Mouse (Mus musculus) forebrain, embryonic 12.5 days (tissue): ENCODE results near the gene Cldn10. TPM values are rescaled to one million over a fixed set of nuclear protein-coding genes. Genes with fewer than 3 reads are reported as not detected.
A peak's percentile ranks its signal among the peaks of the same experiment; 100 is the strongest.

Experiments
- ATAC-seq: fragments of 200-750 bp; cut with Nextera tagmentation; 2 replicates; pipeline ENCODE4 v1.8.0; 2017; ENCODE audit warnings: moderate TSS enrichment; ENCODE audit not compliant: low FRiP score
- H3K27ac ChIP-seq: fragments of 300-500 bp; sonication (generic); 2 replicates; pipeline ENCODE4 v1.5.1; 2016; ENCODE audit warnings: mild to moderate bottlenecking
- H3K27me3 ChIP-seq: fragments of 300-500 bp; sonication (generic); 2 replicates; pipeline ENCODE4 v1.6.1; 2016; ENCODE audit warnings: mild to moderate bottlenecking
- H3K36me3 ChIP-seq: fragments of 300-500 bp; sonication (generic); replicated peaks from 2 replicates; pipeline ENCODE4 v1.6.1; 2016; ENCODE audit warnings: mild to moderate bottlenecking
- H3K4me1 ChIP-seq: fragments of 300-500 bp; sonication (generic); 2 replicates; pipeline ENCODE4 v1.6.1; 2016
- H3K4me2 ChIP-seq: fragments of 300-500 bp; sonication (generic); 2 replicates; pipeline ENCODE4 v1.6.1; 2016; ENCODE audit warnings: mild to moderate bottlenecking, moderate library complexity
- H3K4me3 ChIP-seq: fragments of 300-500 bp; sonication (generic); replicated peaks from 2 replicates; pipeline ENCODE4 v1.5.1; 2016; ENCODE audit warnings: mild to moderate bottlenecking
- H3K9ac ChIP-seq: fragments of 300-500 bp; sonication (generic); 2 replicates; pipeline ENCODE4 v1.6.1; 2016; ENCODE audit warnings: mild to moderate bottlenecking
- H3K9me3 ChIP-seq: fragments of 300-500 bp; sonication (generic); 2 replicates; pipeline ENCODE4 v1.6.1; 2016
- WGBS: fragments of 180-500 bp; shearing (Covaris S2); methylation state at CpG from one replicate; pipeline ENCODE4 v1.1.7; 2016; 5-methylcytosine and 5-hydroxymethylcytosine counted together
- polyA plus RNA-seq: library from polyadenylated mRNA; unstranded; fragments of >200 nt; fragmentation: Nextera tagmentation; extraction: Ambion mirVana; gene quantifications from 2 replicates; pipeline ENCODE4 v1.2.1, GENCODE M21; 2016

Gene Cldn10
- polyA plus RNA-seq, 1 experiment from 2014 or later: 0.68 TPM

DNA sequence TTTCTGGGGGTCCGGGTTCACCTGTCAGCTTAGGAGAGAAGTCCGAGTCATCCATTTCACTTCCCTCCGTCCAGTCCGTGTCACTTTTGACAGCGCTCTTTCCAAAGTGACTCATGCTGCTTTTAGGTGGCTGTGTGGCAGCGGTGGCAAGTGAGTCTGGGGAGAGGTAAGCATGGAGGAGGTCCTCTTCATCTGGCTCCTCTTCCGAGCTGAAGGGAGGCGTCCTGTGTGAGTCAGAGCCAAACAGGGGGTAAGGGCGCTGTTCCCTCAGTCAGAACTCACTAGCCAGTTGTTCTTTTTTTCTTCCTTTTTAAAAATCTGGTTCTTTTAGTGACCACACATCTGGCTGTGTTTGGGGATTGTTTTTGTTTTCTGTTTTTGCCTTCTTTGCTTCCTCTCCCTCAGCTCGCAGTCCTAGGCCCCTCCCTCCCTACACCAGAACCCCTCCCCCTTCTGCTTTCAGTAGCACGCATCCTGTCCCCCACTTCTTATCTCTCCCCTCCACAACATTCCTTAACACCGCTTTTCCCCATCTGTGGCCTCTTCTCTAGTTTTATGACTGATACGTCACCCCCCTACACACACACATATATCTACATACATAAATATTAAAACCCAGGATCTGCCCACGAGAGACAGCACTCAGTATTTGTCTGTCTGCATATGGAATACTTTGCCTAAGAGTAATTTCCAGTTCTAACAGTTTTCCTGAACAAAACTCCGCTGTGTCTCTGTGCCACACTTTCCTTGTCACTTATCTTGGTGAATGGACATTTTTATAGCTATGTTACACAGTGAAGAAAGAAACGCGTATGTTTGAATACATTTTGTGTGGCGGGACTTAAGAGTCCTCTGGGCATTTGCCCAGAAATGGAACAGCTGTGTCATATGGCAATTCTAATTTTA, 95.9 kb downstream of the Cldn10 start:
- peaks cover 91% of the 10 kb centered on the region for H3K36me3 ChIP-seq
- ATAC-seq: no peak
- WGBS: 91% methylated on average over 18 of the region's 18 CpGs

GRCm38 (mm10) chr14:118884250-118884556, 96.5 kb downstream of the Cldn10 start:
- no peaks in the 10 kb centered on the region for H3K4me1 ChIP-seq
- no peak overlapping the region for H3K27ac ChIP-seq
- no peak overlapping the region for H3K4me3 ChIP-seq
- no peak overlapping the region for H3K9ac ChIP-seq
- no peaks in the 10 kb centered on the region for H3K27me3 ChIP-seq
- peaks cover 91% of the 10 kb centered on the region for H3K36me3 ChIP-seq
- no peak for ATAC-seq
- no peaks in the 10 kb centered on the region for H3K9me3 ChIP-seq
- no peak overlapping the region for H3K4me2 ChIP-seq
- 89% methylated on average over 7 of the region's 7 CpGs for WGBS

More for the DNA sequence above, 95.9 kb downstream of the Cldn10 start:
- Histone ChIP-seq H3K4me1 (no peaks in the 10 kb centered on the region), H3K9me3 (no peaks in the 10 kb centered on the region), H3K27me3 (no peaks in the 10 kb centered on the region), H3K27ac (no peak overlapping the region), H3K4me2 (no peak overlapping the region), H3K9ac (no peak overlapping the region), H3K4me3 (no peak overlapping the region)

DNA sequence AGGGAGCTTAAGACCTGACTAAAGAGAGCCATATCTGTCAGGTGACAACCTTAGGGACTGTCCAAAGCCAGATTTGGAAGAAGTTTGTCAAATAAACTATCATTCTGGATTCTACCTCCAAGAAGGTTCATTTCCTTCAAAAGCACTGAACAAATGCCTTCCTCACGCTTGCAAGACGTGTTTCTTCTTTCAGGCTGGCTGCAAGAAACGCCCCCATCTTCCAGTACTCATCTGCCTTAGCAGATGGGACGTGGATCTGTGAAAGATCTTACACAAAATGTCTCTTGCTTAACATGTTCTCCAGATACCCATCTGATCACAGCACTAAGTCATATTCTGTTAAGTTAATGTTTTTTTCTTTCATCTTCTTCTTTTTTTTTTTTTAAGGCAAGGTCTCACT, 102.4 kb downstream of the Cldn10 start:
- Histone ChIP-seq H3K27ac (no peak overlapping the region), H3K4me1 (no peaks in the 10 kb centered on the region), H3K27me3 (no peaks in the 10 kb centered on the region), H3K4me3 (no peak overlapping the region), H3K36me3 (peaks cover 66% of the 10 kb centered on the region), H3K4me2 (no peak overlapping the region), H3K9ac (no peak overlapping the region), H3K9me3 (no peaks in the 10 kb centered on the region)
- no peak for ATAC-seq
- WGBS: 91% methylated on average over 4 of the region's 4 CpGs

DNA sequence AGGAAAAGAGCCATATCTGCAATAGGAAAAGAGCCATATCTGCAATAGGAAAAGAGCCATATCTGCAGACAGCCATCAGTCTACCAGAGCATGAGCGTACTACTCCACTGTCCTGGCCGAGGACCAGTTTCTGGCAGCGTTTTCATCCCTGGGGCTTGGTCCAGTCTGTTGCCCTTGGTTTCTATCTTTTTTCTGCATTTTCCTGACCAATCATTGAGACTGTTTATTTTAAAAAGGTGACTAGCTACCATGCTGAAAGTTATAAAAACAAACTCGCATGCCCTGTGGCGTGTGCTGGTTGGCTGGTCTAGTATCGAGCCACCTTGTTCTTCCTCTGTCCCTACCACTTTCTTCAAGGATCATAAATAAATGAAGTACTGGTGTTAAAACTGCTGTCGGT, 107.5 kb downstream of the Cldn10 start:
- Histone ChIP-seq H3K36me3 (peaks cover 72% of the 10 kb centered on the region), H3K27me3 (no peaks in the 10 kb centered on the region), H3K9me3 (no peaks in the 10 kb centered on the region), H3K4me2 (no peak overlapping the region), H3K4me3 (no peak overlapping the region), H3K4me1 (no peaks in the 10 kb centered on the region), H3K9ac (no peak overlapping the region), H3K27ac (no peak overlapping the region)
- ATAC-seq: no peak
- 93% methylated on average over 7 of the region's 7 CpGs for WGBS

DNA sequence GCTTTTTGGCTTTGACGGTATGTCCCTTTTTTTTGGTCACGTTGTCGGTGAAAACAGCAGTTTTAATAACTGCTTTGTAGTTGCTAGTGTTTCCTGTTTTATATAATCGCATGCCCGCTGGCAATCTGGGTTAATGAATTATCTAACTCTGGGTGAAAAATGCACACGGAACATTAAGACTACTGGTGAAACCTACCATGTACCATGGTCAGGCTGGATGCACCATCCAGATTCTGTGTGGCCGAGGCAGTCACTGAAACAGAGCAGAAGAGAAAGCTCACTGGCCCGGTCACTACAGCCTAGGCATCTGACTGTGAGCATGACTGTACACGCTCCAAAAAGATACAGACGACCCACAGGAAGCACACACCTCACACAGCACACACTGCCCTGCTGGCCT, 107.9 kb downstream of the Cldn10 start:
- no peaks in the 10 kb centered on the region for H3K9me3 ChIP-seq
- ATAC-seq: no peak
- H3K4me2 ChIP-seq: no peak overlapping the region
- no peak overlapping the region for H3K4me3 ChIP-seq
- H3K4me1 ChIP-seq: no peaks in the 10 kb centered on the region
- 95% methylated on average over 10 of the region's 10 CpGs for WGBS
- H3K27ac ChIP-seq: no peak overlapping the region
- H3K27me3 ChIP-seq: no peaks in the 10 kb centered on the region
- H3K9ac ChIP-seq: no peak overlapping the region
- peaks cover 76% of the 10 kb centered on the region for H3K36me3 ChIP-seq

GRCm38 (mm10) chr14:118899940-118900339, 112.2 kb downstream of the Cldn10 start:
- Histone ChIP-seq H3K9me3 (no peaks in the 10 kb centered on the region), H3K4me3 (no peak overlapping the region), H3K9ac (no peak overlapping the region), H3K4me1 (peaks cover 8% of the 10 kb centered on the region; the same call in 1 of the 2 replicates), H3K36me3 (peaks cover 86% of the 10 kb centered on the region), H3K27ac (no peak overlapping the region), H3K4me2 (no peak overlapping the region), H3K27me3 (no peaks in the 10 kb centered on the region)
- ATAC-seq: no peak
- WGBS: 79% methylated on average over 11 of the region's 11 CpGs

GRCm38 (mm10) chr14:118900911-118901310, 113.2 kb downstream of the Cldn10 start:
- Histone ChIP-seq H3K9me3 (no peaks in the 10 kb centered on the region), H3K9ac (no peak overlapping the region)

DNA sequence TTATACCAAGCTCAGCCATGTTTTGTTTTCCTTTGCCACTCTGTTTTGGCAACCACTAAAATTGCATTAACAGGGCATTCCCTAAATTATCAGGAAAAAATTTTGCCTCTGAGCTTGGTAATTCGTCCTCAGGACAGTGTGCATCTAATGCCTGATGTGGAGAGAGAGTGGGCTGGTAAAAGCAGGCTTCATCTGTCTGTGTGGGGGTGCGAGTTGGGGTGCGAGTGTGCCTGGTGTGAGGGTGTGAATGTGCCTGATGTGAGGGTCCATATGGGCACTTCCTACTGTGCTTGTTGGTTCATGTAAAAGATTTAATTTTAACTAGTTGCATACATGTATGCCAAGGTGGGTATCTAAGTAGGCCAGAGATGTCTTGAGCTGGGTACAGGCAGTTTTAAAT, 115.7 kb downstream of the Cldn10 start:
- H3K9ac ChIP-seq: no peak overlapping the region
- H3K27ac ChIP-seq: no peak overlapping the region
- 85% methylated on average over 3 of the region's 3 CpGs for WGBS
- ATAC-seq: no peak
- peaks cover 8% of the 10 kb centered on the region; the same call in 1 of the 2 replicates for H3K4me1 ChIP-seq
- H3K4me2 ChIP-seq: no peak overlapping the region
- H3K4me3 ChIP-seq: no peak overlapping the region
- peaks cover 76% of the 10 kb centered on the region for H3K36me3 ChIP-seq
- H3K9me3 ChIP-seq: no peaks in the 10 kb centered on the region
- H3K27me3 ChIP-seq: no peaks in the 10 kb centered on the region

More at GRCm38 (mm10) chr14:118900911-118901310, 113.2 kb downstream of the Cldn10 start:
- no peak overlapping the region for H3K4me3 ChIP-seq
- no peaks in the 10 kb centered on the region for H3K27me3 ChIP-seq
- peaks cover 76% of the 10 kb centered on the region for H3K36me3 ChIP-seq
- H3K4me2 ChIP-seq: no peak overlapping the region
- no peak overlapping the region for H3K27ac ChIP-seq
- peaks cover 8% of the 10 kb centered on the region; the same call in 1 of the 2 replicates for H3K4me1 ChIP-seq
- 100% methylated on average over 1 of the region's 1 CpGs for WGBS
- ATAC-seq: no peak

GRCm38 (mm10) chr14:118903867-118904562, 116.3 kb downstream of the Cldn10 start:
- no peak overlapping the region for H3K4me2 ChIP-seq
- 0 out of 2 replicates have a peak overlapping the region, but pooled peaks have one; percentile 0 for H3K9ac ChIP-seq
- H3K27ac ChIP-seq: peak overlapping the region; percentile 68
- peaks cover 8% of the 10 kb centered on the region; the same call in 1 of the 2 replicates for H3K4me1 ChIP-seq
- no peaks in the 10 kb centered on the region for H3K27me3 ChIP-seq
- no peaks in the 10 kb centered on the region for H3K9me3 ChIP-seq
- peaks cover 76% of the 10 kb centered on the region for H3K36me3 ChIP-seq
- WGBS: 28% methylated on average over 6 of the region's 6 CpGs
- no peak overlapping the region for H3K4me3 ChIP-seq
- ATAC-seq: peak; percentile 66

DNA sequence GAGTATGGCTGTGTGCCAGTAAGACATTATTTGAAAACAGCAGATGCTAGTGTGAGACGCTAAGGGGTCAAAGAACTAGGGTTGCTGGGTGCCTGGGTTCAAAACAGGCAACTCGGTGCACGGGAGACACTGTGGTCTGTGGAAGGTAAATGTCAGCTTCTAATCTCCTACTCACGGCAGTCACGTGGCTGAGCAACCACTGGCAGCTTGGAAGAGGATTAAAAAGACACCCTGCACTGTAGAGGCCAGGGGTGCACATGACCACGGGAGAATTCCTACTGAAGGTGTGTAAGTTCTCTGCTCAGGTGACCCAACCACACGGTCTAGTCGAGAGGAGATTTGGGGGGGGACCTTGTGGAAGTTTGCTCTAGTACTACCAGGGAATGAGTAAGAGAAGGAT, 119.9 kb downstream of the Cldn10 start:
- WGBS: 81% methylated on average over 8 of the region's 8 CpGs
- H3K36me3 ChIP-seq: peaks cover 70% of the 10 kb centered on the region

GRCm38 (mm10) chr14:118909872-118910271, 122.2 kb downstream of the Cldn10 start:
- peaks cover 74% of the 10 kb centered on the region for H3K36me3 ChIP-seq
- H3K4me2 ChIP-seq: no peak overlapping the region
- ATAC-seq: no peak
- no peaks in the 10 kb centered on the region for H3K27me3 ChIP-seq
- no peak overlapping the region for H3K9ac ChIP-seq
- WGBS: 93% methylated on average over 8 of the region's 8 CpGs
- no peaks in the 10 kb centered on the region for H3K9me3 ChIP-seq
- no peaks in the 10 kb centered on the region for H3K4me1 ChIP-seq
- H3K4me3 ChIP-seq: no peak overlapping the region
- no peak overlapping the region for H3K27ac ChIP-seq

More for the DNA sequence above, 119.9 kb downstream of the Cldn10 start:
- Histone ChIP-seq H3K4me1 (peaks cover 8% of the 10 kb centered on the region; the same call in 1 of the 2 replicates), H3K4me3 (no peak overlapping the region), H3K9ac (no peak overlapping the region), H3K9me3 (no peaks in the 10 kb centered on the region), H3K4me2 (no peak overlapping the region), H3K27me3 (no peaks in the 10 kb centered on the region), H3K27ac (no peak overlapping the region)
- ATAC-seq: no peak

DNA sequence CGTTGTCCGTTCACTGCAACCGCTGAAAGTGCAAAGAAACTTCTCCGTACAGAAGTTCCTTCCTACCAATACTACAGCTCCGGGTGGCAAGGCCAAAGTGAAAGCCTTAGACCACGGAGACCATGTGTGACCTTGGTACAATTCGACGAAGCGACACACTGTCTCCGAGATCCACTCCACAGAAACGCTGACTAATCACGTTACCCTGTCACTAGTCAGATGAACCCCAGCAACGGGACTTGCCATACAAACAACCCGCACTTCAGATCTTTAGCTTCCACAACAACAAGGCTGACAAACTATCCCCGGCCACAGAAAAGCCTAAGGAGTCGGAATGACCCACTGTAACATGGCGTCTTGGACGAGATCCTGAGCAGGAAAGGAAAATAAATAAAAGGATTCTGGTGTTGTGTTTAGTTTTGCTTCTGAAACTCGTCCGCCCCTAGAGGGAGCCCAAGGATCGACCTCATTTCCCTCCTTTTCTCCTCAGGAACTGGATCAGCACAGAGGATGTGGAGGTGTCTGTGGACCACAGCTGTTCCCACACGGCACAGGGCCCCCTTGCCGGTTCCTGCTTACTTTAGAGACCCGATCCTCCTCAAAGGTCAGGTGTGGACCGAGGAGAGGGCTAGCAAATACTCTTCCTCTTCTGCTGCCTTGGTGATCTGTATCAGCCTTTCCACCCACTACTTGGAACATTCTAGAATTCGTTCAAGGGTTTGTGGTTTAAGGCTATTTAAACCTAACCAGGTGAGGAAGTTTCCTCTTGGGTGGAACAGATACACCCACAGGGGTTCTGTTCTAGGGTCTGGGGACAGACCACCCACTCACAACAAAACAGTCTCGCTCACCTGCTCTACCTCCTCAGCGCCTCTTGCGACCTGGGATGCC, 122.9 kb downstream of the Cldn10 start:
- no peak for ATAC-seq
- peaks cover 75% of the 10 kb centered on the region for H3K36me3 ChIP-seq
- no peaks in the 10 kb centered on the region for H3K9me3 ChIP-seq
- H3K4me2 ChIP-seq: no peak overlapping the region
- no peak overlapping the region for H3K4me3 ChIP-seq
- H3K27me3 ChIP-seq: no peaks in the 10 kb centered on the region
- no peak overlapping the region for H3K27ac ChIP-seq
- 73% methylated on average over 29 of the region's 29 CpGs for whole genome bisulfite sequencing
- H3K9ac ChIP-seq: no peak overlapping the region
- no peaks in the 10 kb centered on the region for H3K4me1 ChIP-seq
